Mouse (Mus musculus): Measurements from ENCODE around the gene Gm20837. TPM values are rescaled to one million over a fixed set of nuclear protein-coding genes. Genes with fewer than 3 reads are reported as not detected.
"Not testable (repeated sequence)": the region's sequence is repeated elsewhere in the genome, so short reads cannot be mapped to it uniquely, and the experiment has no call there.

Gm20837 gene
- polyA plus RNA-seq (2012; ENCODE audit: insufficient read depth, insufficient read length, low replicate concordance, missing spikeins): not detected in 2 replicates

- WGBS: no CpG with 5 or more reads among the region's 7 CpGs
- H3K4me3 ChIP-seq (ENCODE audit: insufficient read depth, low read depth, low read length); H3K4me1 ChIP-seq (ENCODE audit: control insufficient read depth, insufficient read depth, low read length); H3K27ac ChIP-seq (ENCODE audit: insufficient read depth, low read depth, low read length): not testable (repeated sequence)
These were observed at the start of gene Gm20837 for GRCm38 (mm10) chrY:90400948-90401347. Gene Gm20837 (plus strand): TSS chrY:90401248.

All from olfactory bulb, adult 2 months (tissue).